Mouse (Mus musculus) thymus, postnatal 0 days (tissue): ENCODE measurements around the gene Rhbg. TPM values are rescaled to one million over a fixed set of nuclear protein-coding genes. Genes with fewer than 3 reads are reported as not detected.
A peak's percentile ranks its signal among the peaks of the same experiment; 100 is the strongest.

Source experiments
- DNase-seq: peaks from one replicate; pipeline ENCODE4 v3.0.0-alpha.2; 2015; ENCODE audit warnings: low spot score
- polyA plus RNA-seq: library from polyadenylated mRNA; unstranded; fragments of >200 nt; fragmentation: Nextera tagmentation; extraction: Ambion mirVana; gene quantifications from 2 replicates; pipeline ENCODE4 v1.2.1, GENCODE M21; 2015

The Rhbg gene
- polyA plus RNA-seq, 1 experiment from 2014 or later: 0.66 TPM

DNA sequence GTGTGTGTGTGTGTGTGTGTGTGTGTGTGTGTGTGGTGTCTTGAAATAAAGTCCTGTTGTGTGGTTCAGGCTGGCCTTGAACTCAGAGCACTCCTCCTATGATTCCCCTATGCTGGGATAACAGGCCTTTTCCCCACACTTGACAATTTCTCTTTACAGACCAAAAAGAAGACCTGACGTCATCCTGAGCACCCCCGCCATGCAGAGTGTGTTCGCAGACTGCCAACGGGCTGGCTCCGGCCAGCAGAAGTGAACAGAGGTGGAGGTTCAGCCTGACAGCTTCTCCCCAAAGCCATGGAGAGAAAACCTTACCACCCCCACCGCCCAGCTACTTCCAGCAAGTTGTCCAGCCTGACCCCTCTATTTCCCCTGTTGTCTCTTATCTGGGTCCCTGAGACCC lies 25.0 kb downstream of the Rhbg start:
- no peak for DNase-seq

DNA sequence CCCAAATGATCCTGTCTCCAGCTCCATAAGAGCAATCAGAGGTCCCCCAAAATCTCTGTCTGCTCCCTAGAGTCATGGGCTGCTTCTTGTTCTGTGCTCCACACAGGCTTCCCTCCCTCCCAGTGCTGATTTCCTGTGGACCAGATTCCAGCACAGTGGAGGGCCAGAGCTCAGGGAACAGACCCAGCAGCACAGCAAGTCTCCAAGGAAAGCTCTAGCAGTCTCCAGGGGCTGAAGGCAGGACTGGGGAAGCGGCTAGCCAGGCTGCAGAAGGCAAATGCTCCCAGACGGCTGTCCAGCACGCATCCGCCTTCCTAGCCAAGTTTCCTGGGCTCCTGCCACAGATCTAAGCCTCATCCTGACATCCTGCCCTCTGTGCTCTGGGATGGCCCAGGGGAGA lies 25.6 kb downstream of the Rhbg start:
- no peak for DNase-seq

DNA sequence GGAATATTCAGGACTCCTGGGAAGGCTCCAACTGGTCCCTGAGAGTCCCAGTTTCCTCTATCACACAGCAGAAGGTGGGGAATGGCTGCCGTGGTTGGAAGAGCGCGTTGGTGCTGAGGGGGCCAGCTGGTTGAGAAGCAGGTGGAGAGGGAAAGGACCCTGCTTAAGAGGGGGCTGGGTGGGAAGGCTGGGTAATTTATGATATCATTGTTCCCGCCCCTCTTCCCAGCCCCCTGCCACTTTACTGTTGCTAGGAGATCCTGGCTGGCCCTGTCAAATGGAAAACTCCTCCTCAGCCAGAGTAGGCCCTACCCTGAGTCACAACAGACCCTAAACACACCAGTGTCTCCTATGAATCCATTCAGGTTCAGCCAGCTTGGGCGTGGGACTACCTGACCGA lies 26.5 kb downstream of the Rhbg start:
- no peak for DNase-seq

DNA sequence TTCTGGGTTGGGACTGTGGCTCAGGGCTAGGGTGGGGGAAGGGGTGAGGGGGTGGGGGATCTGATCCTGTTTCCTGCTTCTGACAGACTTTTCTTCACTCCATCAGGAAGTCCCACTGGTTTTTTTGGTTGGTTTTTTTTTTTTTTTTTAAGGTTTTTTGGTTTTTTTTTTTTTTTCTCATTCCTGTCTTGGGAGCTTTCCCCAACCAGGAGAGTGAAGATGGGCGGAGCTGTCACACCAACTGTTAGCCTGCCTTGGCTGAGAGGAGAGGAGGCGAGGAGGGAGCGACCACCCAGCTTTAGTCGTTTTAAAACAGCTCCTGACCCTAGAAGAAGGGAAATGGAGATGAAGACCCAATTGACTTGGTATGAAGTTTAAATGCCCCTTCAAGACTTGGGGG lies 27.2 kb downstream of the Rhbg start:
- no peak for DNase-seq

DNA sequence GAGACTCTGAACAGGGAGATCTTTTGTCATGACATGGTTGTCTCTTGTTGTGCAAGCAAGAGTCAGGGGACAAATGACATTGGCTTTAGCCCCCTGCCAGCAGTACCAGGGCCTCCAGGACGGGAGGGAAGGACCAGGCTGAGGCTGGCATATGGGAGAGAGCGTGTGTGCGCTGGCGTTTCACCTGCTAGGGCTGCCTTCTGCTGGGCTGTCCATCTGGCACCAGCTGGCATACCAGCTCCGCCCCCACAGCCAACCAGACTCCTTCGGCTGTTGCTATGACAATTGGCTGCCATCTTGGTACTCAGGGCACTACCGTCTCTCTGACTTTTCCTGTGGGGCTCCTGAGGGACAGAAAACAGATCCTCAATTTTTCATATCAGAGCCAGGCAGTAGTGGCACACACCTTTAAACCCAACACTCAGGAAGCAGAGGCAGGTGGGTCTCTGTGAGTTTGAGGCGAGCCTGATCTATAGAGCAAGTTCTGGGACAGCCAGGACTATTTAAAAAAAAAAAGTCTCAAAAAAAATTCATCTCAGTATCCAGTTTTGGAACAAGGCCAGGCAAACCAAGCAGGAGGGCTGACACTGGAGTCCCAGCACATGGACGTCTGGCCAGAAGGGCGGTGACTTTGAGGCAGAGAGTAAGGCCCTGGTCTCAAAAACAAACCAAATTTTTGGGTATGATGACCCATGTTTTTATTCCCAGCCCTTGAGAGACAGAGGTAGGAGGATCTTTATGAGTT lies 28.2 kb downstream of the Rhbg start:
- DNase-seq: no peak

DNA sequence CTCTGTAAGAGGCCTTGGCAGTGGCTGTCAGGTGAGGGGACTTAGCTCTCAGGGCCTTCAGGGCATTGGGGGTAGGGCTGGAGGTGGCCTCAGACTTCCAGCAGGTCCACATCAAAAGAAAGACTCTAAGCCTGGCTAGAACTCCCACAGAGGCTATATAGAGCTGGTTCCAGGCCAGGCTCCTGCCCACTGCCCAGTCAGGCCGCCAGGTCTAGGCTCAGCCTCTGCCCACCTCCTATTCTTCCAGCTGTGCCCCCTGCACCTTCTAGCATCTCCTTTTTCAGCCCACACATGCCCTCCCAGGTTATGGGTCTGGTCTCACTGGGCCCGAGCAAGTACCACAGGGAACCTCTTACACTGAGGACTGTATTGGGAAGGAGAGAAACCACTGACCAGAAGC lies 29.6 kb downstream of the Rhbg start:
- DNase-seq: no peak

DNA sequence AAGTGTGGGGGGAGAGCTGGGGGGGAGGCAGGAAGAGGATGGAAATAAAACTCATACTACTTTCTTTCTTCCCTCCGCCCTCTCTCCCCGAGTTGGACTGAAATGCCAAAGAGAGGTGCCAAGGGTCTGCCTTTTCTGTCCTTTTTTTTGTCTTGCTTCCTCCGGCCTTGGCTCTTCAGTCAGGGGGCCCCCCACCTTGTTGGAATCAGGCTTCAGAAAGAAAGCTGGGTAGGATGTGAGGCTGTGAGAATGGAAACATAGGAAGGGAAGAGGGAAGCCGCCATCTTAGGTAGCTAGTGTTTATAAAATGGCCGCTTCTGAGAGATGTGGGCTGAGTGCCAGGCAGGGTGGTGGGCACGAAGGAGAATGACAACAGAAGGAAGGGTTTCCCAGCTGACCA lies 32.1 kb downstream of the Rhbg start:
- no peak for DNase-seq

DNA sequence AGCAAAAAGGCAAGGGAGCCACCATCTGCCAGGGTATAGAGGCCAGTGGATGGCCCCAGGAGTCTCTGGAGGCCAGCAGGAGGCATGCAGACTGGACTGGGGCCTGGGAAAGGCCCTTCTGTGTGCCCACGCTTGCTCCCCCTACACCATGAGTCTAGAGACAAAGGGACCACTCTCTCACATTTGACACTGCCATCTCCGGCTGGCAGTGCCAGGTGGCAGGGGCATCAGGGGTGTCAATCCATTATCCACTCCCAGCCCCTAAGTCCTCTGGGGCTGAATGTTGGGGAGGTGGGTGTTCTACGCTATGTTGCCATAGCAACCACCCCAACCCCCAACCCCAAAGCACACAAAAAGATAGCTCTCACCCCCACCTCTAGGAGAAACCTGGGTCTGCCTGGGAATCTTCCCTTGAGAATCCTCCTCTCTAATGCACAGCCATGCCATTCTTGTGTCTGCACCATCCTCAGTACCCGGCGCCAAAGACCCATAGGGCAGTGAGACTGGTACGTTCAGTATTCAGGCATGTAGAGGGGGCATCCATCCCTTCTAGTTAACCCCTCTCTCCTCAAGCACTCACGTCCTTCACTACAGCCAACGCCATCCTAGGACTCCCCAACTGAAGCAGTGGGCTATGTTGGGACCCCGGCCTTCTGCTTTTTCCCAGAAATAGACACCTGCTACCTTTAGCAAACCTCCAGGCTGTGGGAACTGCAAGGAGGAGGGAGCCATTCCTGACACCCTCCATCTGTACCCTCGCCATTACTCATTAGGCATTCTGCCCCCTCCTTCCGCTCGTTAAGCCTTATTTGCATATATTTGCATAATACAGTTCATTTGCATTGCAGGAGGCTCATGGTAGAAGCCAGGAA lies 32.8 kb downstream of the Rhbg start:
- DNase-seq: no peak

DNA sequence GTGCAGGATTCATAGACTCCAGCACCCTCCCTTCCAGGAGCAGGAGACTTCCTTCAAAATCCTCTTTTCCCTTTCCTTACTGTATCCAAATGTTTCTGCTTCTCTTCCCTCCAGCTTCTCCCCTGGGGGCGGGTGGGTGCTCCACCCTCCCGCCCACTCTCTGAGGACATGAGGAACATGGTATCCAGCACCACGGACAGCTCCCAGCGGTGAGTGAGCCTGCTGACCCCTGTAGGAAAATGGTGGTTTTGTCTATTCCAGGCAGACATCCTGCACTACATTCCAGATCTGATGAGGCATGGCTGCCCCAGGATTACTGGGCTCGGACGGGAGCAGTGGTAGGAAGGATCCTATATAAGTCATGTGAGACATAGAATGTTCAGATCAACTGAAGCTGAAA lies 33.7 kb downstream of the Rhbg start:
- peak; percentile 66 for DNase-seq

DNA sequence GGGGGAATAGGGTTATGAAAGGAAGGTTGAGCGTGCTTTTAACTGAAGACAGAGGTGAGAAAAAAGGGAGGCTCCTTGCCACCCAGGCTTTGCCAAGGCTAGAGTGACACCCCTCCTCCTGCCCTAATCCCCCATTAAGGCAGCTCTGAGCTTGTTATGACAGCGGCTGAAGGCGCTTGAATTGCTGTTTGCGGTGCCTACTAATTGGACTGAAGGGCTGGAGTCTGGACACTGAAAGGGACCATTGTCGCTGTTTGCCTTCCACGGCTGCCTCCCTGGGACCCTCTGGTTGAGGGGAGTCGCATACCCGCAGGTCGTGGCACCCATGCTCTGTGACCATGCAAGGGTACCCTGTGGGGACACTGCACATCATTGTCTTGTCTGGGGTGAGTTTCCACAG lies 34.6 kb downstream of the Rhbg start:
- no peak for DNase-seq

DNA sequence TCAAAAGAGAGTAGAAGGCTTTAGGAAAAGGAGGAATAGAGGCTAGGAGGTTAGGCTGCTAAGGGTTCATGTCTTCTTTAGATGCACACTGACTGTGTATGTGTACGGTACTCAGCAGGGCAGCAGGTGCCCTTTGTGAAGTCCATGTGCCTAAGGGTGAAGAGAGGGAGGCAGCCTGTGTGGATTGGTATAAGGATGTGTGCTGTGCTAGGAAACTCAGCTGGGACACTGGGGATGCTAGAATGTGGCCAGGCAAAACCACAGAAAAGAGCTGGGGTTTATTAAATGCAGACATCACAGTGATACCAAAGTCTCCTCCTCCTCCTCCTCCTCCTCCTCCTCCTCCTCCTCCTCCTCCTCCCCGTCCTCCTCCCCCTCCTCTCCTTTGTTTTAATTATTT lies 36.8 kb downstream of the Rhbg start:
- no peak for DNase-seq

DNA sequence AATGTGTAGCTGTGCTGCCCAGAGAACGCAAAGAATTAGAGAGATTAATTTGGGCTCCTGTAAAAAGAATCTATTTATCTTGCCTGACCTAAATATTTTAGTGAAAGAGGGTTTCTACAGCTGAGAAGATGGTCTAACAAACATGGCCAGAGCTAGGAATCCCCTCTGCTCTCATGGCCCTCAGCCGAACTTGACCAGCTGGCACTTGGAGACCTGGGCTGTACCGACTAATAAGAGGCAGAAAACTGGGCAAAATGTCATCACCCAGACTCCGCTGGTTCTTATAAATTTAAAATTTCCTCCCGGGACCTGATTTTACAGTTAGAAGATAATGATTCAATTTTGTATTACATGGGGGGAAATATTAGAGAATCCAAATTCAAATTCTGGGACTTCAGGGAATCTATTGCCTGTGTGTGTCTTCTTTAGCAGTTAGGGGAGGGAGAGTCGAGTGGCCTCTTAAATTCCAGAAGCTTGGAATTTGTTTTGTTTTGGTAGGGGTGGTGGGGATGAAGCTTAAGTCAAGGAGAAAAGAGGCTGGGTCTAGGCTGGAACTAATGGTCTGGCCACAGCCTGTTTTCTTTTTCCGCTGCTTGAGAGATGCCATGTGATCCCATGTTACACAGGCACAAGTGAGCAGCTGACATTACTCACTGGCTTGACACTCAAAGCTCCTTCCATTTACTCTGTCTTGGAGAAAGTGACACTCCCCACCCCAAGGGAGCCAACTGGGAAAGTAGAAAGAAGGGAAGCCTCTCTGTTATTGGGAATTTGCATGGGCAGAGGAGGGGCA lies 37.8 kb downstream of the Rhbg start:
- no peak for DNase-seq

DNA sequence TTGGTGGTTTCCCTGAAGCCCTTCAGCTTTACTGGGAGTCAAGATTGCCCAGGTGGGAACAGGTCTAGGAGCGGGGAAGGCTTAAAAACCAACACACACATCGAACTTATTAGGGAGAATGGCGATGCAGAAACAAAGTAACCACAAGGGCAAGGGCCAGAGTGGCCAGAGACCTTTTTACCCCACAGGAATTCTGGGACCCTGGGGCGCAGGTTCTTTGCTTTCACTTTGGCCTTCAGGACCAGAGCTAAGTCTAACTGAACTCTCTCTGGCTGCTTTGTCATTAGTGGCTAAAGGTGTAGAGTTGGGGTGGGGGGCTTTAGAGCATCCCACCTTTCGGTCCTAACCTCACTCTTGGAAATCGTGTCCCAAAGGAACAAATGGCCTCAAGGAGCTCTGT lies 38.4 kb downstream of the Rhbg start:
- DNase-seq: no peak

DNA sequence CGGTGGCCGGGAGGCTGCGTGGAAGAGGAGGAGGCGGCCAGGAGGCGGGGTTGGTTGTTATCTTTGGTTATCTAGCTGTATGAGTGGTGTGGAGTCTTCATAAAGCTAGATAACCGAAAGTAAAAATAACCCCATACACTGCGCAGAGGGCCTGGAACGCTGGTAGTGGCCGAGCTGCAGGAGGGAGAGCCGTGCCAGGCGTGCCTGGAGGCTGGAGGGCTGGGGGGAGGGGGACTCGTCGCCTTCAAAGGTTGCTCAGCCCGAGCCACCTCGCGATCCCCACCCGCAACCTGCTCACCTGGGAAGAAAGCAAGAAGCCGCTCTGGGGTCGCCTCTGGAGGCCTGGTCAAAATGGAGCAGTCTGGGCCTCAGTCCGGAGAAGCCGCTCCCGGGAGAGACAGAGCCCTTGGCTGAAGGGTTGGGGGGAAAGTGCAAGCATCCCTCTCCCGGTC lies 38.9 kb downstream of the Rhbg start:
- DNase-seq: no peak

DNA sequence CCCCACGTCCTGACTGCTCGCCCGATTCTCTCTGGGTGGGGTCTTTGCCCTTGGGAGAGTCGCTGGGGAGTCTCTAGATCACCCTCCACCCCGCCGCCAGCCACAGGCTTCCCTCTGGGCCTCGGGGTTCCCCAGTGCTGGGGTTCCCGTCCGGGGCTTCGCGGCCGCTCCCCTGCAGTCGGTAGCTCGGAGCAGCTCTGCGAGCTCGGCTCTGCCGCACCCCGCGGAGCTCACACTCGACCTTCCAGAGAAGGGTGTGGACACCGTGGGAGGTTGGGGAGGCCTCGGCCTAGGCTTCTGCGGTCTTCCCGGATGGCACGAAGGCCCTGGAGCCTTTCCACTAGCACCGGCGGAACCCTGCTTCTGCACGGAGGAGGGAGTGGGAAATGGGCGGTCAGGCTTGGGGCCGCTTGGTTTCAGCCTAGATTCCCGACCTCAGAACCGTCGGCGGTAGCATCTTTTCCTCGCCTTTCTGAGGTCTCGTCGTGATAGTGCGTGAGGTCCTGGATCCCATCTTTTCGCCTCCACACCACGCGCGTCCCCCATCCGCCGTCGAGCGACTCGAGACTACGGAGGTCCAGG lies 39.4 kb downstream of the Rhbg start:
- DNase-seq: no peak

DNA sequence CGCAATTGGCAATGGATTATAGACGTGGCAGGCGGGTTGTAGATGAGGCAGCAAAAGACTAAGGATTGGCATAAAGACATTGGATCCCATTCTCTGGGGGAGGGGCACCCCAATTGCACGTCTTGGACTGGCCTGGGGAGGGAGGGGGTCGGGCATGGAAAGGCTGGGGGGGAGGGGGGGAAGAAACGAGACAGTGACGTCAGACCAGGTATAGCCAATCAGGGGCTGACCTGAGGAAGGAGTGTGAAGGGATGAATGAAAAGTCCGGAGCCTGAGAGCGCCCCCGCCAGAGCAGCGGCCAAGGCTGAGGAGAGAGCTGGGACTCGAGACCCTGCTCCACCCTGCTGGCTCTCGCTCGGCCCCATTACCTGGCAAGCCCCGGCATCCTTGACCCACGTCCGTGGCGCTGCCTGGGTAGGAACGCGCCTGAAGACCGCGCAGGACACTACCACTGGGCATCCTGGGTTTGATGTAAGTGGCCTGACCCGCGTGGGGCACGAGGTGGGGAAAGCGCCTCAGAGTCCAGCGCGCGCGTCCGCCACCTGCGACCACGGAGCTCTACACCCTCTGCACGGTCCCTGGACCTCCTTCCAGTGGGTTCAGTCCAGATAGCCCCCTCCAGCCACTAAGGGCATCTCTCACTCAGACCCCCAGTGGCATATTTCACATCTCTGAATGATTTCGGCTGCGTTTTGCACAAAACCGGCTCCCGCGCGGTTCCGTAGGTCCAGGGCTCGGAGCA lies 40.1 kb downstream of the Rhbg start:
- DNase-seq: no peak

DNA sequence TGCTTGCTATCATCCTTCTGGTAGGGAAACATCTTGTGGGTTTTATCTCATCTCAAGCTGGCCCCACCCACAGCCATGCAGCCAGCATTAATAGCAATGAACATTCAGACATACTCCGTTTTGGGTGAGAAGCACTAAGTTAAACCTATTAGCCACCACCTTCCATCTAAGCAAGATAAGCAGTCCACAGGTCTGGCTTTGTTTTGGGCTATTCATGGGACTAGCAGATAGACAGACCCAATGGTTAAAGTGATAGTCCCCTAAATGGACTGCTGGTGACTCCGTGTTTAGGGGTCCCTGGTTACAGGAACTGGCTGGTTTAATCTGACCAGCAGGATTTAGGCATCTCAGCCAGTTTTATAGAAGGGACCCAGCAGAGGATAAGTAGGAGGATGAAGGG lies 41.5 kb downstream of the Rhbg start:
- no peak for DNase-seq

DNA sequence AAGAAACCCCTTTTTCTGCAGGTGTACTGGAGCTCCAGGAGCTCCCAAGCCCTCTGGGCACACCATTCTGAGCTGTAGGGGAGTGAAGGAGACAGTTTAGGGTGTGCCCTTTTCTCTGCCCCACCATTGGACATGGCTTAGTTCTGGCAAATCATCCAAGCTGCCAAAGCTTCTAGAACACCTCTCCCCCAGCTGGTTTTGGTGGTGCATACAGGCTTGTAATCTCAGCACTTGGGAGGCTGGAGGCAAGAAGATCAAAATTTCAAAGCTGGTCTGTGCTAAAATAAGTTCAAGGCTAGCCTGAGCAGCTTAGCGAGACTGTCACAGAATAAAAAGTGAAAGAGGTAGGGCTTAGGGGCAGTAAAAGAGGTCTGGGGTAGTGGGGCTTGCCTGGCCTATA lies 42.2 kb downstream of the Rhbg start:
- DNase-seq: no peak

DNA sequence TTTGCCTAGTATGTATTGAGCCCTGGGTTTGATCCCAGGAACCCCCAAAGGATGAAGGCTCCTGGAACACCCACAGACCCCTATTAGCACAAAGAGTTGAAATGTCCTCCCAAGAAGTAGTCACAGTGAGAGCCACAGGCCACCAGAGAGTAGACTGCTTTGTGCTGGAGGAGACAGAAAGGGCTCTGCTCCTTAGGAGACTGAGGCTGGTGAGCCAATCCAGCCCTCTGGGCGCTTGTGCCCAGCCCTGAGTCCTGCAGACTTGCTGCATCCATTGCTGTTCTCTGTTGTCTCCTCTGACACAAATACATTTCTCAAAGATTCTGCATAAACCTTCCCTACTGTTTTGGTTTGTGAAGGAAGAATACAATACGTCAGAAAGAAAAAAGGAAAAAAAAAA lies 43.6 kb downstream of the Rhbg start:
- DNase-seq: no peak

DNA sequence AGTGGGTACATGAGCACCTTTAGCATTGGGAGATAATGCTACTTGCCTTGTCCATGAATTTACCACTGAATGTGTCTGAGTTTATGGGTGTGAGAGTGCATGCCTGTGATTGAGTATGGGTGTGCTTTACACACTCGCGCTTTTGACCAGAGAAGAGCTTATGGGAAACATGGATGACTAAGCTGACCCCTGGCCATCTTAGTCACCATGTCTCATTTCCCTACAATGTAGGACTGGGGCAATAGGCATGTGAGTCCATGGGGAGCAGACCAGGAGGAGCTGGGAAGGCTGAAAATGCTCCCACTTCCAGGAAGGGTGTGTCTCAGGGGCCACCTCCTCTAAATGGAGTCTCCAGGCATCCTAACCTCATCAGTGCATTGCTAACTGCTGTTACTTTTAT lies 44.4 kb downstream of the Rhbg start:
- DNase-seq: no peak

DNA sequence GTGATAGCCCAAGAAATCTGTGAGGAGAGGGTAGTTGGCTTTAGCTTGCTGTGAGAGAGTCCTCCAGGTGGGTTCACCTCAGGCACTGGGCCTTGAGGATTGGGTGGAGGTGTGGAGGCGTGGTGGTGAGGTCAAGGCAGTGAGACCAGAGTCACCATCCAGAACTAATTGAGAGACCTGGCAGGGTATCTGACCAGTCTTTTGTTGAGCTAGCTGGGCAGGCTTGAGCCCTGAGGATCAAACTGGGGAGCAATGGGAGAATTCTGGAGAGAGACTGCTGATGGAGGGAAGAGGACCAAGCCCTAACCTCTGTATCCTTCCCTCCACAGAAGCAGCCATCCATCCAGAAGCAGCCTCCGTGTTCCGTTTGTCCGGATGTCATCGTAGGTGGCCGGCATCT lies 45.2 kb downstream of the Rhbg start:
- no peak for DNase-seq
